Mouse (Mus musculus) erythroblast, embryonic 14.5 days (primary cell): ENCODE measurements around the gene Wdfy3. TPM values are rescaled to one million over a fixed set of nuclear protein-coding genes. Genes with fewer than 3 reads are reported as not detected.
"Not testable (repeated sequence)": the region's sequence is repeated elsewhere in the genome, so short reads cannot be mapped to it uniquely, and the experiment has no call there.

Source experiments
- H3K27me3 ChIP-seq: 2 replicates; pipeline ENCODE4 v1.6.1; 2012; ENCODE audit warnings: inconsistent platforms; ENCODE audit not compliant: control insufficient read depth
- H3K36me3 ChIP-seq: 2 replicates; pipeline ENCODE4 v1.6.1; 2012; ENCODE audit warnings: mild to moderate bottlenecking, inconsistent platforms; ENCODE audit not compliant: control insufficient read depth
- H3K4me1 ChIP-seq: 2 replicates; pipeline ENCODE4 v1.6.1; 2012; ENCODE audit warnings: inconsistent platforms; ENCODE audit not compliant: control insufficient read depth
- H3K4me3 ChIP-seq: replicated peaks from 2 replicates; pipeline ENCODE3; 2012; ENCODE audit warnings: moderate library complexity, mild to moderate bottlenecking, inconsistent platforms
- H3K9me3 ChIP-seq: 2 replicates; pipeline ENCODE4 v1.6.1; 2012; ENCODE audit warnings: low read length, inconsistent platforms, mixed read lengths; ENCODE audit not compliant: control insufficient read depth
- GATA1 ChIP-seq: IDR thresholded peaks from 2 replicates; pipeline ENCODE4 v1.6.1; 2012; ENCODE audit warnings: low read length, inconsistent platforms, mixed read lengths
- TAL1 ChIP-seq: IDR thresholded peaks from 3 replicates; pipeline ENCODE4 v1.6.1; 2012; ENCODE audit warnings: low read length, inconsistent platforms, mixed read lengths
- polyA plus RNA-seq: library from polyadenylated mRNA; stranded (reverse); fragments of >175 nt; gene quantifications from 2 replicates; pipeline ENCODE4 v1.2.3, GENCODE M21; 2012

Gene Wdfy3
- polyA plus RNA-seq, 1 experiment = 0.18 TPM

GRCm38 (mm10) chr5:101919559-101919958 is 150.2 kb downstream of the Wdfy3 start:
- H3K4me3 ChIP-seq = no peak overlapping the region
- no peaks in the 10 kb centered on the region for H3K27me3 ChIP-seq
- TF ChIP-seq TAL1 (no peak), GATA1 (no peak)
- H3K4me1 ChIP-seq = no peaks in the 10 kb centered on the region
- H3K9me3 ChIP-seq = no peaks in the 10 kb centered on the region
- H3K36me3 ChIP-seq = peaks cover 73% of the 10 kb centered on the region

- no peaks in the 10 kb centered on the region for H3K9me3 ChIP-seq
- no peak for TF ChIP-seq GATA1
- no peak for TF ChIP-seq TAL1
- H3K36me3 ChIP-seq = peaks cover 73% of the 10 kb centered on the region
Observed at GRCm38 (mm10) chr5:101909468-101909867, 160.3 kb downstream of the Wdfy3 start.

GRCm38 (mm10) chr5:101905624-101906023 is 164.1 kb downstream of the Wdfy3 start:
- no peaks in the 10 kb centered on the region for H3K27me3 ChIP-seq
- no peak overlapping the region for H3K4me3 ChIP-seq
- no peaks in the 10 kb centered on the region for H3K9me3 ChIP-seq
- no peak for TF ChIP-seq GATA1
- TF ChIP-seq TAL1 = no peak
- H3K4me1 ChIP-seq = no peaks in the 10 kb centered on the region
- peaks cover 67% of the 10 kb centered on the region for H3K36me3 ChIP-seq

More at GRCm38 (mm10) chr5:101909468-101909867, 160.3 kb downstream of the Wdfy3 start:
- Histone ChIP-seq H3K4me1 (no peaks in the 10 kb centered on the region), H3K27me3 (no peaks in the 10 kb centered on the region), H3K4me3 (no peak overlapping the region)

- not testable (repeated sequence) for H3K4me1 ChIP-seq, H3K4me3 ChIP-seq, H3K9me3 ChIP-seq, H3K27me3 ChIP-seq
- peaks cover 65% of the 10 kb centered on the region for H3K36me3 ChIP-seq
Observed at GRCm38 (mm10) chr5:101904841-101905240, 164.9 kb downstream of the Wdfy3 start.

- Histone ChIP-seq H3K27me3 (no peaks in the 10 kb centered on the region), H3K36me3 (peaks cover 62% of the 10 kb centered on the region), H3K4me1 (no peaks in the 10 kb centered on the region), H3K4me3 (no peak overlapping the region), H3K9me3 (no peaks in the 10 kb centered on the region)
- TF ChIP-seq GATA1 (no peak), TAL1 (no peak)
Observed at GRCm38 (mm10) chr5:101902686-101903085, 167.0 kb downstream of the Wdfy3 start.

GRCm38 (mm10) chr5:101899981-101900380 is 169.7 kb downstream of the Wdfy3 start:
- Histone ChIP-seq H3K36me3 (peaks cover 63% of the 10 kb centered on the region), H3K4me1 (no peaks in the 10 kb centered on the region), H3K27me3 (no peaks in the 10 kb centered on the region), H3K9me3 (no peaks in the 10 kb centered on the region), H3K4me3 (no peak overlapping the region)
- TF ChIP-seq TAL1 (no peak), GATA1 (no peak)

GRCm38 (mm10) chr5:101896784-101897183 is 172.9 kb downstream of the Wdfy3 start:
- no peaks in the 10 kb centered on the region for H3K27me3 ChIP-seq
- no peaks in the 10 kb centered on the region for H3K4me1 ChIP-seq
- H3K9me3 ChIP-seq = no peaks in the 10 kb centered on the region
- TF ChIP-seq TAL1 (no peak), GATA1 (no peak)
- H3K36me3 ChIP-seq = peaks cover 72% of the 10 kb centered on the region
- H3K4me3 ChIP-seq = no peak overlapping the region

- no peaks in the 10 kb centered on the region for H3K27me3 ChIP-seq
- H3K36me3 ChIP-seq = peaks cover 74% of the 10 kb centered on the region
- H3K4me3 ChIP-seq = no peak overlapping the region
- no peaks in the 10 kb centered on the region for H3K4me1 ChIP-seq
- H3K9me3 ChIP-seq = no peaks in the 10 kb centered on the region
- TF ChIP-seq TAL1 (no peak), GATA1 (no peak)
Observed at GRCm38 (mm10) chr5:101895717-101896645, 173.7 kb downstream of the Wdfy3 start.

- Histone ChIP-seq H3K4me1 (no peaks in the 10 kb centered on the region), H3K4me3 (no peak overlapping the region), H3K36me3 (peaks cover 77% of the 10 kb centered on the region), H3K9me3 (no peaks in the 10 kb centered on the region), H3K27me3 (no peaks in the 10 kb centered on the region)
- TF ChIP-seq TAL1 (no peak), GATA1 (no peak)
Observed at GRCm38 (mm10) chr5:101895119-101895518, 174.6 kb downstream of the Wdfy3 start.
